Mouse (Mus musculus): ENCODE results near the gene Tldc2.
A peak's percentile ranks its signal among the peaks of the same experiment; 100 is the strongest.

Tldc2 gene

DNA sequence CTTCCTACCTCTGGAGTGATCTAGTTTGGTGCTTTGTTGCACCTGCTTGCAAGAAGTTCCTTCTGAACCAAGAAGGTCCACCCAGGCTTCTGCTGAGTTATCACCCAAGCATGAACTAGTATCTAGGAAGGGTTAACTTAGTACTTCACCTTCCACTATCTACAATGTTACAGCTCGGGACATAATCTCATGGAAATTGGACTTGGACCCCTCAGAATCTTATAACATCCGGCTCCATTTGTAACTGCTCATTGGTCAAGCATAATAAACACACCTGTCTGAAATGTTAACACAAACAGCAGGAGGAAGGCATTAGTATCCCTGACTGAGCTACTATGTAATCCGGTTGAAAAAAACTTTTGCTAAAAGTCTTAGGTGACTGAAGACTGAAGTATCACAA, 40.5 kb downstream of the Tldc2 start:
- no peak for DNase-seq (ENCODE audit: low spot score)

GRCm38 (mm10) chr2:157128072-157128471, 41.2 kb downstream of the Tldc2 start:
- DNase-seq (ENCODE audit: low spot score): no peak

DNA sequence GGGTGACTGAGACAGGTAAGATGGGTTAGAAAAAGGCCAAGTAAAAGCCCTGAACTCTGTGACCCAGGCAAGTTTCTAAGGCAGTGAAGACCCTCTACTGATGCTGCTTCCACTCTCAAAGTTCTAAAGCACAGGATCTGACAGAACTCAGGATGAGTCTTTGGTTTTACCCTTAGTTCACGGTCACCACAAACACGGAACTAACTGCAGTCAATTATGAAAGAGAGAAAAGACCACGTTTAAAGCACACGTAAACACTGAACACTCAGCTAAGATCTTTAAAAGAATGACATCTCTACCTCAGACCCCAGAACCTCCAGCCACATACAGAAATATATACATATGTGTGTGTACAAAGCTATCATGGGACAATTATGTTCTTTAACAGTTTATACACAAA, 42.2 kb downstream of the Tldc2 start:
- peak; percentile 36 for DNase-seq (ENCODE audit: low spot score)

GRCm38 (mm10) chr2:157129601-157130164, 42.8 kb downstream of the Tldc2 start:
- DNase-seq (ENCODE audit: low spot score): peak; percentile 45

DNA sequence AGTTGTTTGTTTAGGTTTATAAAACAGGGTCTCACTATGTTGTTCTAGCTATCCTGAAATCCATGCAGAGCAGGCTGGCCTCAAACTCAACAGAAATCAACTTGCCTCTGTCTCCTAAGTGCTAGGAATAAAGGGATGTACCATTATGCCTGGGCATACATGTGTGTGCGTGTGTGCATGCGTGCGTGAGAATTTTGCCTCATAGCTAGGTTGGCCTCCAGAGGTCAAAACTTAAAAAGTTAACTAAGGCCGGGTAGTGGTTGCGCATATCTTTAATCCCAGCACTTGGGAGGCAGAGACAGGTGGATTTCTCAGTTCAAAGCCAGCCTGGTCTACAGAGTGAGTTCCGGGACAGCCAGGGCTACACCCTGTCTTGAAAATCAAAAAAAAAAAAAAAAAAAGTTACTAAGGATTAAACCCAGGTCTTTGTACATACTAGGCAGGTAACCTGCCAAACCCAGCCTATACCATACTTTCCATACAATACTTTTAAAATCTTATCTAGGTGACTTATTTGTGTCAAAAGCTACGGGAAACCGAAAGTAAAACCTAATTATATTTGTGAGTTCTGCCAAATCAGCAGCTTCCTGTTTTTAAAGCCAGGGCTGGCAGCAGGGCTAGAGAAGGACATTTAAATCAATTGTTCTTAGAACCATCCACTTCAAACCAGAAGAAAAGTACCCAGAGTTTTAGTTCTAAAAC, 44.1 kb downstream of the Tldc2 start:
- peak; percentile 56 for DNase-seq (ENCODE audit: low spot score)

DNA sequence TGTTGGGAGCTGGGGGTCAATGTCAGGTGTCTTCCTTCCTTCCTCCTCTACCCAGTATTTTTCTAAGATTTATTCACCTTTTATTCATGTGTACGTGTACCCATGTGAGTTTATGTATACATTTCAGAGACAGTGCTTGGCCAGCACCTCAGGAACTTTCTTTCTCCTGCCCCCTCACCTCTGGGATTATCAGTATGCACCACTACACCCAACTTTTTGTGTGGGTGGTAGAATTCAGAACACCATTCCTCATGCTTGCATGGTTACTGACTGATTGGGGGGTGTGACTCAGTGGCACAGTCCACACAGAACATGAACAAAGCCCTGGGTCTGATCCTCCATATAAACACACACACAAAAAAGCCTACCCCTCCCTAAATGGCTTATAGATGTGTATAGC, 45.2 kb downstream of the Tldc2 start:
- DNase-seq (ENCODE audit: low spot score): no peak

DNA sequence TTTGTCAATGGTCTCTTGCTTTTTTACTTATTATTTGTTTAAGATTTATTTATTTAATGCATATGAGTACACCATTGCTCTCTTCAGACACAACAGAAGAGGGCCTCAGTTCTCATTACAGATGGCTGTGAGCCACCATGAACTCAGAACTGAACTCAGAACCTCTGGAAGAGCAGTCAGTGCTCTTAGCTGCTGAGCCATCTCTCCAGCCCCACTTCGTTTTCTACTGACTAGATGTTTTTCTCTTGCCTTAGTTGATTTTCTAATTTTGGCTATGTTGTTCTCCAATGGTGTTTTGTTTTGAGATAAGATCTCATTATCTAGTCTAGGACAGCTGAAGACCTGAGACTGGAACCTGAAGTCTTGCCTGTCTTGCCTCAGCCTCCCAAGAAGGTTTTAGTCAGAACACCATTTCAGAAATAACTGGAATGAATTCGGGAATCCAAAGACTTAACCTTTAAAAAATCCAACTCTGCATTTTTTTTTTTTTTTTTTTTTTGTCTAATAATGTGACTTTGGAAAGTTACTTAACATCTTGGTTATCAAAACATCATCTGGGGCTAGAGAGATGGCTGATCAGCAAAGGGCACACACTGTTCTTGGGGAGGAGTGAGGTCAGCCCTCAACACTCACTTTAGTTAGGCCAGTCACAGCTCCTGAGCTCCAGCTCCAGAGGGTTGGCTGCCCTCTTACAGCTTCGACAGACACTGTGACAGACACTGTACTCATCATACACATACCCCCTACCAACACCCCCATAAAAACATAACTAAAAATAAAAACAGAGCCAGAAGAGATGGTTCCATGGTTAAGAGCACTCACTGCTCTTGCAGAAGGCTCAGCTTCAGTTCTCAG, 46.1 kb downstream of the Tldc2 start:
- no peak for DNase-seq (ENCODE audit: low spot score)

DNA sequence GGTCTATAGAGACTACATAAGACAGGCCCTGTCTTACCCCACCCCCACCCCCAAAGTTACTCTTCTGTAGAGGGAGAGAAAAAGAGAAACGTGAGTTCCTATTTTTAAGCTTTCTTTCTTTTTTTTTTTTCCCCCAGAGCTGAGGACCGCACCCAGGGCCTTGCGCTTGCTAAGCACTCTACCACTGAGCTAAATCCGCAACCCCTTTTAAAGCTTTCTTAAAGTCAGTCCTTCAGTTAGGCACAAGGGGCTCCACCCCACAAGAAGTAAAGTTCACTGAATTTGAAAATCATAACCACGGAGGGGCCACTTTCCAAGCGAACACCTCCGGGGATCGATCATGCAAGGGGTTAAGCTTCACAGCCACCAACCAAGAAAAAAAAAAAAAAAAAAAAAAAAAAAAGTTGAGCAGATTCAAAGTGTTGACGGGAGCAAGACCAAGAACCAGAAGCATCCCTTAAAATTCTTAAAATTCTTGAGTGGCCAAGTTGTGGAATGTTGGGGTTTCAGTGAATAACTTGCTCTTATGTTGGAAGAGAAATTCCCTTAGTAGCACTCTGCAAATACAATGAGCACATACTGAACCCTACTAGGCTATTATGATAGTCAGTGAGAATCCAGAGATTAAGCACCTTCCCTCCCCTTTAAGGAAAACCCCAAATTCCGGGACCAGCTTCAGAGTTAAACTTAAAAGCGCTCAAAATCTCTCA, 47.1 kb downstream of the Tldc2 start:
- DNase-seq (ENCODE audit: low spot score): no peak

DNA sequence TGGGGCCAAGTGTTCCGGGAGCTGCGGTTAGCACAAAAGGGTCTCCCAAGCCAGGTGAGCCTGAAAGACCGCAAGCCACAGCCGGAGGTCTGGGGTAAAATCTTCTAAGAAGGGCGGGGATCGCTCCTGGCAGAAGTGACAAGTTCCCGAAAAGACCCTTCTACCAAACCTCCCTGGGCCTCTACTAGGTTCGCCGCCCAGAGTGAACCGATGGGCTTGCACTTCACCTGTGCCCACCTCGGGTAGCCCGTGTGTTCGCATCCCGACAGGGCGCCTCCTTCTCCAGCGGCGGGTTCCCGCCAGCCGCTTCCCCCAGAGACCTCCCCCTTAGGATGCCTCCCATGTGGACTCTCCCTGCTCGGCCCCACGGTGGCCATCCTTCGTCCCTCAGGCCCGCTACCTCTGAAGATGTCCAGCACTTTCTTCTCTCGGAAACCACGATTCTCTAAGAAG, 47.6 kb downstream of the Tldc2 start:
- peak; percentile 42 for DNase-seq (ENCODE audit: low spot score)

DNA sequence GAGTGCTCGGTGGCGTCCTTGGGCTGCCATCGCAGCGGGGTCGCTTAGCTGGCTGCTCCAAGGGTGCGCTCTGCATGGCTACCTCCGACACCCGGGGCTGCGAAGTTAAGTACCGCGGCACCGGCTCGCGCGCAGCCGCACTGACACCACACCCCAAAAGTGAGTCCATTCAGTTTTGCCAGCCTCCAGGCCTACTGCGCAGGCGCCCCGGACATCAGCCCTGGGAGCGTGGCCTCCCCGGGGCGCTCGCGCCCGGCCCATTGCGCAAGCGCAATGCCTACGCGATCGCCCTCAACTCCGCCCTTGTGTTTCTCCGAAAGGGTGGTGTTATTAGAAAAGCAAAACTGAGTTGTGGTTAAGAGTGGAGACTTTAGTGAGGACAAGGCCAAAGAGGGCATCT, 48.2 kb downstream of the Tldc2 start, which contains the start of gene Samhd1:
Samhd1 (minus strand) TSS at position 252 of the 400 bp plus-strand sequence.
- peak; percentile 82 for DNase-seq (ENCODE audit: low spot score)

DNA sequence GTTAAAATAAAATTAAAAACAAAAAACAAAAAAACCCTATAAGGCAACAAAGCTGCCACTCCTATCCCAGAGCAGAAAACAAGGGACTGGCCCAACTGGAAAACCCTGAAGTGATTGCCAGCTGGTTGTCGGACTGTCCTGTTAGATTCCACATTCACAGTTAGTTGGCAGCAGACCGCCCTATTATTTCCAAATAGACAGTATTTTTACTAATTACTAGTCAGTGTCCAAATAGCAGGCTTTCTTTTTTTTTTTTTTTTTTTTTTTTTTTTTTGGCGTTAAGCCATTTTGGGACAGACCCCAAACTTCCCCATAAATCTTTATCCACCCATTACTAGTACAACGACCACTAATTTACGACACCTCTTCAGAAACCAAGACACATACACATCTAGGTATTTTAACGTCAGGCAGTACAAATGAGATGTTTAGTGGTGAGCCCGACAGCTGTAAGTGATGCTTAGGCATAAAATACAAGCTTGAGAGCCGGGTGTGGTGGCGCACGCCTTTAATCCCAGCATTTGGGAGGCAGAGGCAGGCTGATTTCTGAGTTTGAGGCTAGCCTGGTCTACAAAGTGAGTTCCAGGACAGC, 48.8 kb downstream of the Tldc2 start:
- no peak for DNase-seq (ENCODE audit: low spot score)

DNA sequence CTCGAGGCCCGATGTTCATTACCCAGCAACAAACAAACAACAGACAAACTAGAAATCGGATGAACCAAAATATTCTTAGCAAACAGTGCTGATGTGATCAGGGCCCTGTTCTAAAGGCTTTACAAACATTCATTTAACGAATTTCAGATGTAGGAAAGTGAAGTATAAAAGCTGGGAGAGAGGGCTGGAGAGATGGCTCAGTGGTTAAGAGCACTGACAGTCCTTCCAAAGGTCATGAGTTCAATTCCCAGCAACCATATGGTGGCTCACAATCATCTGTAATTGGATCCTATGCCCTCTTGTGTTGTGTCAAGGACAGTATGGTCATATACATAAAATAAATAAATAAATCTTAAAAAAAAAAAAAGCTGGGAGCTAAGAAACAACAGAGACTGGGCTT, 49.3 kb downstream of the Tldc2 start:
- no peak for DNase-seq (ENCODE audit: low spot score)

DNA sequence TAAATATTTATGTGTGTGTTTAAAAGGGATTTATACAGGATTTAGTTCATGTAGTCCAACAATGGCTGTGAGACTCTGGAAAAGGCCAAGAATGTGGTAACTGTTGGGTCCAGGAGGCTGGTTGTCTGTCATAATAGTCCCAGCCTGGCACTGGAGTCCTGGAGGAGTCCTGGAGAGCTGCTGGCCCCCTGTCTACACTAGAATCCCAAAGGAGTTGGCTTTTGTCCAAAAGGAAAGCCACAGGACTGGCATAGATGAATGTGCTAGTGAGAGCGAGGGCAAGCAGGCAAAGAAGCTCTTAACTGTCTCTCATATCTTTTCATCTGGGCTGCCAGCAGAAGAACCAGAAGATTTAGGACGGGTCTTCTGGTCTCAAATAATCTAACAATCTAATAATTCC, 49.8 kb downstream of the Tldc2 start:
- DNase-seq (ENCODE audit: low spot score): no peak

DNA sequence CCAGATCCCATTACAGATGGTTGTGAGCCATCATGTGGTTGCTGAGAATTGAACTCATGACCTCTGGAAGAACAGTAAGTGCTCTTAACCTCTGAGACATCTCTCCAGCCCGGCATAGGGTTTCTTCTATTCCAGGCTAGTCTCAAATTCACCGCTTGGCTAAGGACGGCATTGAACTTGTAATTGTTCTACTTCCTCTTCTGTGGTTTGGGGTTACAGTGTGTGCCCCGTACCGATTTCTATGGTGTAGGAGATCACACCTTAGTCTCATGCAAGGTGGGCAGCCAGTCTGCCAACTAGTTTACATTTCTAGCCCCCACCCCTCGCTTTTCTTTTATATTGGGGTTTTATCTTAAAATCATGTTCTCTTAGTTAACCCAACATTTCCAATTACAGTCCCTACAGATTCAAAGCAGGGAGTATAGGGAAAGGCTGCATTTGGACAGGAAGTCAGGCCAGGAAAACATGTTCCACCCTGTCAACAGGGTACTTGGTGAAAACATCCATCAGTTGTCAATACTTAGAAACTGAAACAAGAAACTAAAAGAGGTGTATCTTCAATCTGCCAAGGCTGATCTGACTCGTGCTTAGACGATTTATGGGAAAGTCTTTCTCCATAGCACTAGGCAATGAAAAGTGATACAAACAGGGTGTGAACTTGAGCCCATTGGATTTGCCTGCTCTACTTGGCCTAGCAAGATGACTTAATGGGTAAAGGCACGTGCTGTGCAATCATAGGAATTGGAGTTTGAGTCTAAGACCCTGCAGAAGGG, 51.3 kb downstream of the Tldc2 start:
- DNase-seq (ENCODE audit: low spot score): peak; percentile 64

DNA sequence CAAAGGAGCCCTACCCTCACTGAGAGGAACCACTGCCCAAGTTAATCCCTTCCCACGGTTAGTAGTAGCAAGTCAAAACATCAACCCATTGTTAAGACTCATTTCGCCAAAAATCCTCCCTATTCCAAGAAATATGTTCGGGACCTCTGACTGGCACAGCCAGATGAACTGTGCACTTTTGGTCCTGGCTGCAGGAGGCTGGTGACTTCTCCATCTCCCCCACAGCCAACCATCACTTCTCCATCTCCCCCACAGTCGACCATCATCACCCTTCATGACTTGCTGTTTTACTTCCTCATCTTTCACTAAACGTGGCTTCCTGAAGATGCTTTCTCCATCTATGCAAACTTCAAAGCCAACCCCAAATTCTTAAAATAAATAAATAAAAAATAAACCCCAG, 52.0 kb downstream of the Tldc2 start:
- DNase-seq (ENCODE audit: low spot score): no peak

GRCm38 (mm10) chr2:157139251-157139802, 52.5 kb downstream of the Tldc2 start:
- DNase-seq (ENCODE audit: low spot score): no peak

DNA sequence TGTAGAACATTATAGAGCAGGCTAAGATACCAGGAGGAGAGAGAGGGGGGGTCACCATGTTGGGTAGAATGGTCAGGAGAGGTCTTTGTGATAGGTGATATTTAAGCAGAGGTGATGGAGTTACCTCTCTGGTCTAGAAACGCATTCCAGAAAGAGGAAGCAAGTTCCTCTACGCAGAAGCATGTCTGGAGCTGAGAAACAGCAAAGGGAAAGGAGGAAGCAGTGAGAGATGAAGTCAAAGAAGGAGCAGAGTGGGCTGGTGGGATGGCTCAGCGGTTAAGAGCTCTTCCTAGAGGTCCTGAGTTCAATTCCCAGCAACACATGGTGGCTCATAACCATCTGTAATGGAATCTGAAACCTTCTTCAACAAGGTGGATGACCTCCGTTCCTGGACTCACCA, 55.1 kb downstream of the Tldc2 start:
- DNase-seq (ENCODE audit: low spot score): no peak

DNA sequence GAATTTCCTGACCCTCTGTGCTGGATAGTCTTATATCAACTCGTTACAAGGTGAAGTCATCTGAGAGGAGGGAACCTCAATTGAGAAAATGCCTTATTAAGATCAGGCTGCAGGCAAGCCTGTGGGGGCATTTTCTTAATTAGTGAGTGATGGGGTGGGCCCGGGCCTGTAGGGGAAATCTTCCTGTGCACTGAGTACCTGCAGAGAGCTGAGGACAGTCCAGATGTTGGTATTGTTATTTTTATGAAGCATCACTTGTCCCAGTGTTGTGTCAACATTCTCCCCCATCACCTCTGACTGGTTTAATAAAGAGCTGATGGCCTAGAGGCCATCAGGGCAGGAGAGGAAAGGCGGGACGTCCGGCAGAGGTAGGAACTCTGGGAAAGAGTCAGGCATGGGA, 57.3 kb downstream of the Tldc2 start:
- no peak for DNase-seq (ENCODE audit: low spot score)

GRCm38 (mm10) chr2:157145173-157145572, 58.3 kb downstream of the Tldc2 start:
- no peak for DNase-seq (ENCODE audit: low spot score)

Data from T-cell, adult 2 months (primary cell).